Mouse (Mus musculus) naive thymus-derived CD4-positive, alpha-beta T cell, adult 5 months (primary cell): ENCODE results near the gene Trappc1. TPM values are rescaled to one million over a fixed set of nuclear protein-coding genes. Genes with fewer than 3 reads are reported as not detected.

Experiments
- polyA plus RNA-seq: library from polyadenylated mRNA; unstranded; fragments of 100-300 nt; shearing (Covaris generic); gene quantifications from one replicate; pipeline ENCODE4 v1.2.1, GENCODE M21; 2017

The Trappc1 gene
- polyA plus RNA-seq = 34.1 TPM

GRCm38 (mm10) chr11:69323667-69324111, at the start of gene Trappc1, which contains the start of gene Cntrob:
Gene Trappc1 (plus strand): TSS chr11:69323980.
Gene Cntrob (minus strand): TSS chr11:69323775.

GRCm38 (mm10) chr11:69325628-69326407, 2.0 kb downstream of the Trappc1 start, which contains the start of gene Kcnab3:
Gene Kcnab3 (plus strand): TSS chr11:69326258.

GRCm38 (mm10) chr11:69340161-69341131, 16.7 kb downstream of the Trappc1 start, which contains the start of gene Rnf227:
Gene Rnf227 (plus strand): TSS chr11:69340461.

GRCm38 (mm10) chr11:69369215-69369989, 45.6 kb downstream of the Trappc1 start, which contains the start of gene Chd3:
Gene Chd3 (minus strand): TSS chr11:69369406.

Other genes with a start within 250 kb of the Trappc1 start
- gene Vamp2, start 235.5 kb upstream of the Trappc1 start, polyA plus RNA-seq = 265 TPM
- gene Per1, start 228.8 kb upstream of the Trappc1 start, polyA plus RNA-seq = 80.9 TPM
- gene Hes7, start 203.6 kb upstream of the Trappc1 start, polyA plus RNA-seq = not detected
- not detected for gene 9130213A22Rik, start 201.4 kb upstream of the Trappc1 start, polyA plus RNA-seq
- 0.07 TPM for gene Aloxe3, start 198.1 kb upstream of the Trappc1 start, polyA plus RNA-seq
- gene Alox12b, start 167.0 kb upstream of the Trappc1 start, polyA plus RNA-seq = not detected
- gene Alox8, start 126.1 kb upstream of the Trappc1 start, polyA plus RNA-seq = 0.25 TPM
- 0.04 TPM for gene Gucy2e, start 86.9 kb upstream of the Trappc1 start, polyA plus RNA-seq
- 7.7 TPM for gene Cntrob, start 205 bp upstream of the Trappc1 start, polyA plus RNA-seq
- gene Kcnab3, start 2.3 kb downstream of the Trappc1 start, polyA plus RNA-seq = 1.3 TPM
- gene Rnf227, start 16.5 kb downstream of the Trappc1 start, polyA plus RNA-seq = 0.82 TPM
- 115 TPM for gene Chd3, start 45.4 kb downstream of the Trappc1 start, polyA plus RNA-seq
- gene Naa38, start 71.5 kb downstream of the Trappc1 start, polyA plus RNA-seq = 52.5 TPM
- 23.4 TPM for gene Cyb5d1, start 71.7 kb downstream of the Trappc1 start, polyA plus RNA-seq
- gene Tmem88, start 74.3 kb downstream of the Trappc1 start, polyA plus RNA-seq = 1.2 TPM
- gene Kdm6b, start 89.7 kb downstream of the Trappc1 start, polyA plus RNA-seq = 16.0 TPM
- 0.02 TPM for gene Dnah2, start 225.1 kb downstream of the Trappc1 start, polyA plus RNA-seq
- 0.11 TPM for gene Efnb3, start 236.2 kb downstream of the Trappc1 start, polyA plus RNA-seq